Mouse (Mus musculus) brain, adult 2 months (tissue): ENCODE results near the gene Shisal2b.
A peak's percentile ranks its signal among the peaks of the same experiment; 100 is the strongest.
"Not testable (repeated sequence)": the region's sequence is repeated elsewhere in the genome, so short reads cannot be mapped to it uniquely, and the experiment has no call there.

ENCODE experiments used
- DNase-seq: peaks from one replicate; pipeline ENCODE4 v3.0.0; 2011; ENCODE audit warnings: low read depth, low spot score

Shisal2b gene

GRCm38 (mm10) chr13:104863127-104863979 lies at the start of gene Shisal2b:
Shisal2b (minus strand) TSS chr13:104863893.
- DNase-seq = peak; percentile 43

GRCm38 (mm10) chr13:104911626-104912025 lies 47.9 kb upstream of the Shisal2b start:
- DNase-seq = not testable (repeated sequence)

- DNase-seq = not testable (repeated sequence)
These were observed 47.3 kb upstream of the Shisal2b start for GRCm38 (mm10) chr13:104911006-104911405.

- DNase-seq = no peak
These were observed 45.0 kb upstream of the Shisal2b start for GRCm38 (mm10) chr13:104908691-104909090.

GRCm38 (mm10) chr13:104894771-104895170 lies 31.1 kb upstream of the Shisal2b start:
- DNase-seq = no peak

GRCm38 (mm10) chr13:104892337-104892736 lies 28.6 kb upstream of the Shisal2b start:
- no peak for DNase-seq

GRCm38 (mm10) chr13:104886308-104887032 lies 22.8 kb upstream of the Shisal2b start:
- DNase-seq = peak; percentile 46

- DNase-seq = no peak
These were observed 20.0 kb upstream of the Shisal2b start for GRCm38 (mm10) chr13:104883566-104884249.

- no peak for DNase-seq
These were observed 14.8 kb upstream of the Shisal2b start for GRCm38 (mm10) chr13:104878508-104878907.

GRCm38 (mm10) chr13:104869907-104870306 lies 6.2 kb upstream of the Shisal2b start:
- DNase-seq = peak; percentile 64

- peak; percentile 45 for DNase-seq
These were observed 3.0 kb upstream of the Shisal2b start for GRCm38 (mm10) chr13:104866726-104867125.

GRCm38 (mm10) chr13:104853645-104854044 lies 10.0 kb downstream of the Shisal2b start:
- DNase-seq = no peak

- DNase-seq = no peak
These were observed 20.2 kb downstream of the Shisal2b start for GRCm38 (mm10) chr13:104843295-104844089.

GRCm38 (mm10) chr13:104841937-104842336 lies 21.8 kb downstream of the Shisal2b start:
- DNase-seq = peak; percentile 31

- no peak for DNase-seq
These were observed 26.1 kb downstream of the Shisal2b start for GRCm38 (mm10) chr13:104837628-104838027.

- peak; percentile 68 for DNase-seq
These were observed 30.9 kb downstream of the Shisal2b start for GRCm38 (mm10) chr13:104832811-104833210.

GRCm38 (mm10) chr13:104825470-104825869 lies 38.2 kb downstream of the Shisal2b start:
- no peak for DNase-seq

- peak; percentile 52 for DNase-seq
These were observed 41.3 kb downstream of the Shisal2b start for GRCm38 (mm10) chr13:104822411-104822838.

- no peak for DNase-seq
These were observed 41.8 kb downstream of the Shisal2b start for GRCm38 (mm10) chr13:104821908-104822307.

- no peak for DNase-seq
These were observed 42.5 kb downstream of the Shisal2b start for GRCm38 (mm10) chr13:104821192-104821591.

GRCm38 (mm10) chr13:104817696-104818095 lies 46.0 kb downstream of the Shisal2b start:
- peak; percentile 3 for DNase-seq
